Mouse (Mus musculus) megakaryocyte, embryonic 14.5 days (primary cell): Measurements from ENCODE around the gene Psap. TPM values are rescaled to one million over a fixed set of nuclear protein-coding genes. Genes with fewer than 3 reads are reported as not detected.
"Not testable (repeated sequence)": the region's sequence is repeated elsewhere in the genome, so short reads cannot be mapped to it uniquely, and the experiment has no call there.

Experiments used
- H3K27me3 ChIP-seq: replicated peaks from 2 replicates; pipeline ENCODE3; 2012; ENCODE audit warnings: inconsistent platforms
- H3K36me3 ChIP-seq: replicated peaks from 2 replicates; pipeline ENCODE3; 2012; ENCODE audit warnings: low read length, inconsistent platforms, mixed read lengths
- H3K4me1 ChIP-seq: 2 replicates; pipeline ENCODE4 v1.6.1; 2012; ENCODE audit warnings: inconsistent platforms
- H3K4me3 ChIP-seq: replicated peaks from 2 replicates; pipeline ENCODE3; 2012; ENCODE audit warnings: moderate library complexity, mild to moderate bottlenecking, inconsistent platforms
- H3K9me3 ChIP-seq: 2 replicates; pipeline ENCODE4 v1.6.1; 2012; ENCODE audit warnings: inconsistent platforms
- FLI1 ChIP-seq: IDR thresholded peaks from 2 replicates; pipeline ENCODE4 v1.6.1; 2012; ENCODE audit warnings: low read length, inconsistent platforms, mixed read lengths
- GATA1 ChIP-seq: IDR thresholded peaks from 3 replicates; pipeline ENCODE4 v1.6.1; 2012; ENCODE audit warnings: mixed read lengths, low read length, inconsistent platforms, borderline replicate concordance
- polyA plus RNA-seq: library from polyadenylated mRNA; stranded (reverse); fragments of >175 nt; gene quantifications from 2 replicates; pipeline ENCODE4 v1.2.3, GENCODE M21; 2012; ENCODE audit warnings: low replicate concordance; ENCODE audit not compliant: insufficient read depth

The Psap gene
- polyA plus RNA-seq, result 220 and 417 TPM in 2 replicates

DNA sequence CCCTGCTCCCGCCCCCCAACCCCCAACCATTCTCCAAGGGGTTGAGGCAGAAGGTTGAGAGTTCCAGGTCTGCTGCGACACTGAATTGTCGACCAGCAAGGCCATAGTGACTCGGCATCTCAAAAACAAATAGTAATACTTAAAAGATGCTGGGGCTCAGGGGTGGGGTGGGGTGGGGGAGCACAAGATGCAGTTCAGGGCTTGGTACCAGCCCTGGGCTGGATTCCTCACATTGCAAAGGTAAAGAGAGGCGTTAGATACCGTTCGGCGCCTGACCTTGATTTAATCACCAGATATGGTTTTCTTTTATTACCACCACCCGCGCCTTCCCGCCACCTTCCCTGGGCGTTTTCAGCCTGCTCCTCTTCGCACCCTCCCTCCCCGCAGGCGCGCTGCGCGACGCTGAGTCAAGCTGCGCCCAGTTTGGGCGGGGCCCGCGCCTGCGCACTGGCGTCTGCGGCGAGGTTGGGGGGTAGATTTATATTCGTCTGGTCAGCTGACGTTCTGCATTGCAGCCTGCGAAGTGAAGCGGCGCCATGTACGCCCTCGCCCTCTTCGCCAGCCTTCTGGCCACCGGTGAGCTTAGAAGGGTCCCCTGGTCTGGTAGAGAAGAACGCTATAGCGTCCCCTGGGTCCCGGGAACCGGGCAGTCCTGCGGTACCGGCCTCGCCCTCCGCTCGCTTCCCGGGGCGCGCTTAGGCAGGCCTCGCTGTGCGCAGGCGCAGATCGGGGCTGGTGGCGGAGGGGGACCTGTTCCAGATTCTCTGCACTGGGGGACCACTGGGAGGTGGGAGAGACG lies at the start of gene Psap:
TSS of gene Psap (plus strand) at position 421 of the 799 bp plus-strand sequence.
- H3K36me3 ChIP-seq, result peaks cover 30% of the 10 kb centered on the region

GRCm38 (mm10) chr10:60227666-60228065 lies 49.8 kb upstream of the Psap start:
- no peaks in the 10 kb centered on the region for H3K4me1 ChIP-seq
- no peak overlapping the region for H3K4me3 ChIP-seq
- peaks cover under 1% of the 10 kb centered on the region; the same call in 1 of the 2 replicates for H3K9me3 ChIP-seq
- H3K36me3 ChIP-seq, result no peaks in the 10 kb centered on the region
- peaks cover 66% of the 10 kb centered on the region for H3K27me3 ChIP-seq
- TF ChIP-seq FLI1 (no peak), GATA1 (no peak)

More for the DNA sequence above, at the start of gene Psap:
- H3K9me3 ChIP-seq, result no peaks in the 10 kb centered on the region
- no peak for TF ChIP-seq FLI1
- TF ChIP-seq GATA1, result no peak
- H3K4me3 ChIP-seq, result peak within 1 kb of the TSS; percentile 96
- H3K27me3 ChIP-seq, result no peaks in the 10 kb centered on the region
- H3K4me1 ChIP-seq, result peaks cover 65% of the 10 kb centered on the region

- TF ChIP-seq GATA1, result no peak
- no peak for TF ChIP-seq FLI1
- no peak overlapping the region for H3K4me3 ChIP-seq
- H3K9me3 ChIP-seq, result peaks cover 6% of the 10 kb centered on the region
- peaks cover 66% of the 10 kb centered on the region for H3K27me3 ChIP-seq
- no peaks in the 10 kb centered on the region for H3K4me1 ChIP-seq
- H3K36me3 ChIP-seq, result no peaks in the 10 kb centered on the region
Measured at GRCm38 (mm10) chr10:60229113-60229512, 48.3 kb upstream of the Psap start.

DNA sequence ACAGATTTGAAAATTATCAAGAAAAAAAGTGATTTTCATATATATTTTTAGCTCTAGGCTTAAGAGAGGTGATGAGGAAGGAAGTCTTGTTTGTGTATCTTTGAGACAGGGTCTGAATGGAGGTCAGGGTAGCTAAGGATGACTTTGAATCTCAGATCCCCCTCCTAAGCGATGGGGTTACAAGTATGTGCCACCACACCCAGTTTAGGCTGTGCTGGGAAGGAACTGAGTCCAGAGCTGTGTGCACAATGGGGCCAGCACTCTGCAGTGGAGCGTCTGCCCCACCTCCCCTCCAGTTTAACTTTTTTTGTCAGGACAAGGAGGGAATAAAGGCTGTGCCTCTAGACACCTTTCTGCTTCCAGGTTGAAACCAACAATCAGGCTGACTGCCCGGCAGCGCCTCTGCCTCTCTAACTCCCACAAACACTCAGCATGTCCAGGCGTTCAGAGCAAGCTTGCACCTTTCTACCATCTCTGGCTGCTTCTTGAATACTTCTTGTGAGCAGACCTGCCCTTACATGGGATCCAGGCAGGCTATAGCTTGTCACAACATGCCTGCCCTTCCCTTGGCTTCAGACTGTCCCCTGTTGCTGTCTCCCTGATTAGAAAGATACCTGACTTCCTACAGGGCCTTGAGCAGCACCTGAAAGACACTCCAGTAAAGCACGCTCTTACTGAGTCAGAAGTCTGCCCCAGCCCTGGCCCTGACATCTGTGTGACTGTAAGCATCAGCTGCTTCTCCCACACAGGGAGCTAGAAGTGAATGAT lies 46.9 kb upstream of the Psap start:
- H3K4me3 ChIP-seq, result no peak overlapping the region
- peaks cover 61% of the 10 kb centered on the region for H3K27me3 ChIP-seq
- H3K9me3 ChIP-seq, result peaks cover 6% of the 10 kb centered on the region
- H3K4me1 ChIP-seq, result no peaks in the 10 kb centered on the region
- TF ChIP-seq GATA1 (no peak), FLI1 (no peak)
- H3K36me3 ChIP-seq, result no peaks in the 10 kb centered on the region

GRCm38 (mm10) chr10:60234006-60234405 lies 43.4 kb upstream of the Psap start:
- Histone ChIP-seq H3K4me3 (no peak overlapping the region), H3K4me1 (no peaks in the 10 kb centered on the region), H3K9me3 (peaks cover 20% of the 10 kb centered on the region), H3K36me3 (no peaks in the 10 kb centered on the region), H3K27me3 (peaks cover 43% of the 10 kb centered on the region)
- no peak for TF ChIP-seq GATA1
- no peak for TF ChIP-seq FLI1

- not testable (repeated sequence) for H3K4me3 ChIP-seq, H3K36me3 ChIP-seq, H3K4me1 ChIP-seq
- Histone ChIP-seq H3K9me3 (peaks cover 28% of the 10 kb centered on the region), H3K27me3 (peaks cover 28% of the 10 kb centered on the region)
Measured at GRCm38 (mm10) chr10:60235876-60236275, 41.6 kb upstream of the Psap start.

GRCm38 (mm10) chr10:60237475-60238154 lies 39.8 kb upstream of the Psap start:
- TF ChIP-seq FLI1 (no peak), GATA1 (no peak)
- Histone ChIP-seq H3K4me1 (no peaks in the 10 kb centered on the region), H3K27me3 (peaks cover 18% of the 10 kb centered on the region), H3K36me3 (no peaks in the 10 kb centered on the region), H3K4me3 (no peak overlapping the region), H3K9me3 (peaks cover 36% of the 10 kb centered on the region)

GRCm38 (mm10) chr10:60240416-60240815 lies 37.0 kb upstream of the Psap start:
- no peak for TF ChIP-seq GATA1
- no peak for TF ChIP-seq FLI1
- Histone ChIP-seq H3K4me1 (peaks cover 5% of the 10 kb centered on the region), H3K36me3 (no peaks in the 10 kb centered on the region), H3K9me3 (peaks cover 43% of the 10 kb centered on the region), H3K27me3 (peaks cover 13% of the 10 kb centered on the region), H3K4me3 (no peak overlapping the region)

DNA sequence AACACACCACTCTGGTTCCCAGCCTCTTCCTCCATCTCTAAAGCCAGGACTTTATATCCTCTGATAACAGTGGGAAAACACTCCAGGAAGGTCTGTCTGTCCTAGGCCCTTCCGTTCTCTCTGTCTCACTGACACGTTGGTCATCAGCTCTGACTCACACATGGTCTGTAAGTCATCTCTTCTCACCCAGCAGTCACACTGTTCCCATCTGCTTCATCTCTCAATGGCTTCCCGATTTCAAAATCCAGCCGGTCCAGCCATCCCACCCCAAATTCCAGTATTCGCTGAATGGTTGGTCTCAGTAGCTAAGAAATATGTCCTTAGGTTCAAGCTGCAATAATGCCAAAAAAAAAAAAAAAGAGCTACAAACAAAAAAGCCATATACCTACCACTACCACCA lies 33.5 kb upstream of the Psap start:
- H3K4me3 ChIP-seq, result no peak overlapping the region
- peaks cover 29% of the 10 kb centered on the region for H3K9me3 ChIP-seq
- H3K27me3 ChIP-seq, result peaks cover 10% of the 10 kb centered on the region
- no peaks in the 10 kb centered on the region for H3K36me3 ChIP-seq
- peaks cover 14% of the 10 kb centered on the region for H3K4me1 ChIP-seq
- TF ChIP-seq GATA1, result no peak
- no peak for TF ChIP-seq FLI1

- Histone ChIP-seq H3K36me3 (no peaks in the 10 kb centered on the region), H3K27me3 (peaks cover 8% of the 10 kb centered on the region), H3K9me3 (peaks cover 27% of the 10 kb centered on the region), H3K4me1 (peaks cover 14% of the 10 kb centered on the region), H3K4me3 (no peak overlapping the region)
- TF ChIP-seq FLI1, result no peak
Measured at GRCm38 (mm10) chr10:60245041-60245440, 32.4 kb upstream of the Psap start.
